Mouse (Mus musculus) thymus, postnatal 25 days (tissue): Measurements from ENCODE around the gene Atp6v0d1.
A peak's percentile ranks its signal among the peaks of the same experiment; 100 is the strongest.
"Not testable (repeated sequence)": the region's sequence is repeated elsewhere in the genome, so short reads cannot be mapped to it uniquely, and the experiment has no call there.

Experiments
- DNase-seq: peaks from one replicate; pipeline ENCODE4 v3.0.0; 2022

Gene Atp6v0d1

GRCm38 (mm10) chr8:105565952-105566702 lies at the start of gene Atp6v0d1:
TSS of gene Atp6v0d1 (minus strand) at chr8:105566047.
- DNase-seq = peak; percentile 99

GRCm38 (mm10) chr8:105613830-105614511 lies 48.1 kb upstream of the Atp6v0d1 start:
- DNase-seq = peak; percentile 88

GRCm38 (mm10) chr8:105613037-105613436 lies 47.2 kb upstream of the Atp6v0d1 start:
- peak; percentile 33 for DNase-seq

- DNase-seq = no peak
Measured at GRCm38 (mm10) chr8:105611836-105612235, 46.0 kb upstream of the Atp6v0d1 start.

GRCm38 (mm10) chr8:105609771-105610170 lies 43.9 kb upstream of the Atp6v0d1 start:
- no peak for DNase-seq

- DNase-seq = no peak
Measured at GRCm38 (mm10) chr8:105609355-105609754, 43.5 kb upstream of the Atp6v0d1 start.

GRCm38 (mm10) chr8:105607684-105608083 lies 41.8 kb upstream of the Atp6v0d1 start:
- DNase-seq = peak; percentile 75

- DNase-seq = no peak
Measured at GRCm38 (mm10) chr8:105607062-105607461, 41.2 kb upstream of the Atp6v0d1 start.

- peak; percentile 86 for DNase-seq
Measured at GRCm38 (mm10) chr8:105606189-105607023, 40.6 kb upstream of the Atp6v0d1 start.

- peak; percentile 73 for DNase-seq
Measured at GRCm38 (mm10) chr8:105605491-105606188, 39.8 kb upstream of the Atp6v0d1 start.

GRCm38 (mm10) chr8:105604804-105605381 lies 39.0 kb upstream of the Atp6v0d1 start, which contains the start of gene Ripor1:
TSS of gene Ripor1 (plus strand) at chr8:105605255.
- peak; percentile 89 for DNase-seq

- not testable (repeated sequence) for DNase-seq
Measured at GRCm38 (mm10) chr8:105602540-105602939, 36.7 kb upstream of the Atp6v0d1 start.

GRCm38 (mm10) chr8:105601301-105601700 lies 35.5 kb upstream of the Atp6v0d1 start:
- no peak for DNase-seq

GRCm38 (mm10) chr8:105598777-105599176 lies 32.9 kb upstream of the Atp6v0d1 start:
- DNase-seq = no peak

- peak; percentile 87 for DNase-seq
Measured at GRCm38 (mm10) chr8:105596362-105597034, 30.7 kb upstream of the Atp6v0d1 start.

- no peak for DNase-seq
Measured at GRCm38 (mm10) chr8:105594451-105595242, 28.8 kb upstream of the Atp6v0d1 start.

- DNase-seq = no peak
Measured at GRCm38 (mm10) chr8:105593859-105594258, 28.0 kb upstream of the Atp6v0d1 start.

- DNase-seq = no peak
Measured at GRCm38 (mm10) chr8:105592431-105592830, 26.6 kb upstream of the Atp6v0d1 start.

GRCm38 (mm10) chr8:105579719-105580118 lies 13.9 kb upstream of the Atp6v0d1 start:
- DNase-seq = no peak

GRCm38 (mm10) chr8:105575538-105575937 lies 9.7 kb upstream of the Atp6v0d1 start:
- DNase-seq = no peak

- no peak for DNase-seq
Measured at GRCm38 (mm10) chr8:105574741-105575140, 8.9 kb upstream of the Atp6v0d1 start.
